Mouse (Mus musculus) CD4-positive, CD25-positive, alpha-beta regulatory T cell, adult 4 months (primary cell): ENCODE measurements around the gene Acbd3. TPM values are rescaled to one million over a fixed set of nuclear protein-coding genes. Genes with fewer than 3 reads are reported as not detected.

Experiments used
- ATAC-seq: one replicate; pipeline ENCODE4 v1.8.0; 2017
- polyA plus RNA-seq, 2 experiments: library from polyadenylated mRNA; unstranded; fragments of 100-300 nt; shearing (Covaris generic); gene quantifications; one replicate each; pipeline ENCODE4 v1.2.1; 2017

Gene Acbd3
- polyA plus RNA-seq, 2 experiments from 2014 or later, result 11.2 to 16.1 TPM

- no peak for ATAC-seq
Measured at GRCm38 (mm10) chr1:180762180-180762579, 36.3 kb downstream of the Acbd3 start.

GRCm38 (mm10) chr1:180762679-180763078, 36.8 kb downstream of the Acbd3 start:
- no peak for ATAC-seq

DNA sequence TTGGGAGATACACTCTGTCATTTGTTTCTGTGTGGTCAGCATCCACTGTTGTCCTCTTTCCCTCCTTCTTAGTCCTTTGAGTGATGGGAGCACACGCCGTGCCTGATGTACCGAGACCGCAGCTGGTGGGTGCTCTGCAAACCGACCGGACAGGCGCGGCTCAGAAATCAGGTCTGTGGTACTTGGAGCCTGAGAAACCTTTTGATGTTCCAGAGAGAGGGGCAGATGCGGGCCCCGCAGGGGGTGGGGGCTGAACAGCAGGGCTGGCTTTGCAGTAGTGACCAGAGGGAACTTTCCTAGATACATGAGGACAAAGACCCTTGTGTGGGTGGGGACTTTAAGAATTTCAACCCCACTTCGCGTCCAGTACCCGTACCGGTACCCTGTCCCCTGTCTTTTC, 37.5 kb downstream of the Acbd3 start:
- ATAC-seq, result no peak

DNA sequence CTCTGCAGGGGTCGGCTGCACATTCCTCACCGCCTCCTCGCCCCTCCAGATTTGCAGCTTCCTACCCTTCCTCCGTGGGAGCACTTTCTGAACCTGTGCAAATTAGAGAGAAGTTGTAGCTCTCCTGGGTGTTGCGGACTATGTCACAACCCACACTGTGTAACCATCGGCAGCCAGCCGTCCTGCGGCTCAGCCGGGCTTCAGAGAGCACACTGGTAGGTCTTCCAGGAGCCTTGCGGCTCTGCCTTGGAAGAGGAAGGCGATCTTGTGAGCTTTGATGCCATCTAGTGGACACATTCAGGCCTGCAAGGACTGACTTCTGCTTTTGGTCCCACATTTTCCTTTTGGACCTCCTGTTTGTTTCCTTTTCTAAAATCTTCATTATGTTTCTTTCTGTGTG, 38.0 kb downstream of the Acbd3 start:
- ATAC-seq, result peak; percentile 32

- no peak for ATAC-seq
Measured at GRCm38 (mm10) chr1:180765393-180765792, 39.5 kb downstream of the Acbd3 start.

- ATAC-seq, result peak; percentile 52
Measured at GRCm38 (mm10) chr1:180766557-180766956, 40.7 kb downstream of the Acbd3 start.

DNA sequence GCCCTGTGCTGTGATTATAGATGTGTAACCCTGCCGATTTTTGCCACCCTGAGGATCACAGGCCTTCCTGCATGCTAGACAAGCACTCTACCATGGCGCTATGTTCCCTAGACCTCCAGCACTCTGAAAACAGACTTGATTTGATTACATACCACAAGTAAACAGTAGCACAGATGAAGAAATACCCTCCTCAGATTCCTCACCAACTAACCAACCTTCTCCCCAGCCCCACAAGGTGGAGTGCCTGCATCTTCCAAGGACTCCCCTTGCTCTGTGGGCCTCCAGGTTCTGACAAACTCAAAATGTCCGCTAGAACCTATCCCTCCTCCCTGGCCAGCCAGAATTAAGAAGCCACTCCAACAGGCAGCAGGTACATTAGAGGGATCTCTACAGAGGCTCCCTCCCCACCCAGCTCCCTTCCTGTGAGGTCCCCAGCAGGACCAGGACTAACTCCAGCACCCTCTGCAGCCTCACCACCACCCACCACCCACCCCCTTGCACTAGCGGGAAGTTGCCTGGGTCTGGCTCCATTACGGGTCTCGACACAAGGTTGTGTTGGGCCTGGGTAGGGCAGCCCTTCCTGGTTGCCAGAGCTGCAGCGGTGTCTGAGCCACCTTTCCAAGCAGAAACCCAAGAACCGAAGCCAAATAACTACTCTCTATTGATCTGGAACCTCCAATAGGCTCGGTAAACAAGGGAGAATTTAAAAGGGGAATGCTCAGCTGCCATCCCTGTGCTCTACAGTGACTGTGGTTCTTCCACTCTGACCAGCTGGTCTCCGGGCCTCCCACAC, 41.9 kb downstream of the Acbd3 start:
- peak; percentile 40 for ATAC-seq

- ATAC-seq, result peak; percentile 76
Measured at GRCm38 (mm10) chr1:180768334-180769168, 42.7 kb downstream of the Acbd3 start.

DNA sequence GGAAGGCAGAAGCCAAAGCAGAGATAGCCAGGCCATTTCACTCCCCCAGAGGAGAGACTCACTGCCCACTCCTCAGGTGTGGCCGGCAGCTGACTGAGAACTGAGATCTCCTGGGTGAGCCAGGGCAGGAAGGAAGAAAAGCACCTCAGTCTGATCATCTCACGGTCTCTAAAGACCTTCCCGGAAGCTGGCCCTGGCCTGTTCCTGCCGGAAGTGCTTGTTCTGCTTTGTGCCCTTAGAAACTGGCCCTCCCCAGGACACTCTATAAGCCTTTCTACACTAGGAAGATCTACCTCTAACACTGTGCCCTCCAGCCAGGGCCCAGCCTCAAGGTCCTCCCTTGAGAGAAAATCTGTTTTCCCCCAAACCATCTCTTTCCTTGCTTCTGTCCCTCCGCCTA, 45.5 kb downstream of the Acbd3 start:
- ATAC-seq, result no peak

GRCm38 (mm10) chr1:180771722-180772121, 45.9 kb downstream of the Acbd3 start:
- ATAC-seq, result no peak

DNA sequence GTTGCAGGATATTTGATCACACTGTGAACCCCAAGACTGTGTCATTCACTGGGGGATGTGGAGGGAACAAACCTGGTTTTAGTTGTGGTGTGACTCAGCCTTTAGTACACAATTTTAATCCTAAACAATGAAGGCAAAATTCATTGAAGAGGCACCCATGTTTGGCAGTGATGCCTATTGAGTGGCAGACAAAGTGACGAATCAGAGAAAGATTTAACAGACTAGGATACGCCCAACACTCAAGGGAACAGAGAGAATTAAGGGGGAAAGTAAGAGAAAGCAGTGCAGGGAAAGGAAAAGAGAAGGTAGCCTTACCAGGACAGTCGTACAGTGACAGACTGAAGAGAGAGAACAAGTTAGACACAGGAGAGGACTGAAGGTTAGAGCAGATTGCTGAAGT, 46.4 kb downstream of the Acbd3 start:
- ATAC-seq, result no peak

GRCm38 (mm10) chr1:180774664-180775063, 48.8 kb downstream of the Acbd3 start:
- ATAC-seq, result no peak

- no peak for ATAC-seq
Measured at GRCm38 (mm10) chr1:180775317-180775716, 49.5 kb downstream of the Acbd3 start.

GRCm38 (mm10) chr1:180775849-180776493, 50.1 kb downstream of the Acbd3 start:
- no peak for ATAC-seq

GRCm38 (mm10) chr1:180776494-180776893, 50.7 kb downstream of the Acbd3 start:
- no peak for ATAC-seq

DNA sequence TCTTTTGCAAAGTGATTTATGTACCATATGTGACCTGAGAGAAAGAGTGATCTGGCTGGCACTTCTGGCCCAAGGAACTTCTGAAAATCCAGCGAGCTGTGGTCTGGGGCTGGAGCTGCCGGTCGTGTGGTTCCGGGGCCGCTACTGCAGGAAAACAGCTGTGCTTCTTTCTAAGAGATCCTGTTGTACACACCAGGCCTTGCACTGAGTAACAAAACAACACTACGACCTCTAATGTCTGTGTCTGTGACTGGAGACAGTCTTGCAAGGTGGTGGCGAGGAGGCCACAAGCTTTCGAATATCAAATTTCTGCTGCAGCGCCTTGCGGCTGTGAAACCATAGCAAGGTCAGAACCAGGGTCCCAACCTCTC, 51.4 kb downstream of the Acbd3 start:
- ATAC-seq, result peak; percentile 53

DNA sequence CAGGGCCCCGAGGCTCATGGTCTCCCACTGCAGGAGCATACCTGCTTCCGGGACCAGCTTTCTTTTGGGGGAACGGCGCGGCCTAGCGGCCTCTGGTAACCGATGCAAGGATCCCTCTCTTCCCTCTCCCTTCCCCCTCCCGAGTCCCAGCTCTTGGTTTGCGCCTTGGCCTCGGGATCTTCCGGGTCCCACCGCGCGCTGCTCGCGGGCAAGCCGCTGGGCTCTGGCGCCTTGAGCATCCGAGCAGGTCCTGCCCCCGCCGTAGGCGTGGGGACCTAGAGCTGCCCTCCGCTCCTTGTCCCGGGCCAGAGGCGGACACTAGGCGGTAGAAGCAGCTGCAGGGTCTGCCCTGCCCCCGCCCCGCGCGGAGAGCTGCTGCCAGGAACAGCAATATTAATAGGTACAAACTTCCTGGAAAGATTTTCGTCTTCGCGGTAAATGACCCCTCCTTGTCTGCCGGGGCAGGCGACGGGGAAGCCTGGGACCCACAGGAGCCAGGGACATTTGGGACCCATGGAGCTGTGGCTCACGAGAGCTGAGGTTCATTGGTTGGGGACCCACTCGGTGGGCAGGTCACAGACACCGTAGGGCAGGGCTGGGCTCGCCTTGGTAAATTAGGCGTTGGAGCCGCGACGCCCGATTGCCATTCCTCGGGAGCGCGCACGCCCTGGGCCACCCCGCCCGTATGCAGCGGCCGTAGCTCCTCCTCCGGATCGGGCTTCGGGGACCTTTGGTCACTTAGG, 52.0 kb downstream of the Acbd3 start:
- ATAC-seq, result peak; percentile 76

GRCm38 (mm10) chr1:180778403-180778754, 52.5 kb downstream of the Acbd3 start:
- no peak for ATAC-seq

GRCm38 (mm10) chr1:180778941-180779340, 53.1 kb downstream of the Acbd3 start:
- no peak for ATAC-seq

DNA sequence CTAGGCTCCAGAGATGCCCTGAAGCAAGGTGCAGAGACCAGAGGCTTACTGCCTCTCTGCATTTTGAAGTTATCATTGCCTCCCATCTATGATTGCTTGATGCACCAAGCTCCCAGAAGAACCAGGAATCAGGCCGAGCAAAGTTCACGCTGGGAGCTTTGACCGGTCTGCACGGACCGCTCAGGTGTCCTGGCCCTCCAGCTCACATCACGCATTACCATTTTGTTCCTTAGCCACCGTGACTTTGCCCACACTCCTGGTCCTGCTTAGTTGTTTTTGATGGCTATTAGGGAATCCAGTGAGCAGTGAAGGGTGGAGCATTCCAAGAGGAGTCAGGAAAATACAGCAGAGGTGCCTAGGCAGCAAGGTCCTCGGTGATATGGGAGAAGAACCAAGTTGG, 54.4 kb downstream of the Acbd3 start:
- ATAC-seq, result no peak

GRCm38 (mm10) chr1:180781250-180781649, 55.4 kb downstream of the Acbd3 start:
- ATAC-seq, result no peak

- ATAC-seq, result no peak
Measured at GRCm38 (mm10) chr1:180782906-180783579, 57.2 kb downstream of the Acbd3 start.
